Mouse (Mus musculus) hindbrain, embryonic 14.5 days (tissue): ENCODE results near the gene Enho. TPM values are rescaled to one million over a fixed set of nuclear protein-coding genes. Genes with fewer than 3 reads are reported as not detected.
"Not testable (repeated sequence)": the region's sequence is repeated elsewhere in the genome, so short reads cannot be mapped to it uniquely, and the experiment has no call there.

Experiments used
- ATAC-seq: fragments of 200-750 bp; cut with Nextera tagmentation; 2 replicates; pipeline ENCODE4 v1.8.0; 2017; ENCODE audit warnings: moderate number of reproducible peaks, mild to moderate bottlenecking, moderate TSS enrichment, moderate library complexity; ENCODE audit not compliant: low FRiP score
- DNase-seq: peaks from one replicate; pipeline ENCODE4 v3.0.0-alpha.2; 2015; ENCODE audit warnings: low spot score
- H3K27ac ChIP-seq: fragments of 300-500 bp; sonication (generic); 2 replicates; pipeline ENCODE4 v1.5.1; 2014; ENCODE audit warnings: mild to moderate bottlenecking, moderate library complexity
- H3K27me3 ChIP-seq: fragments of 300-500 bp; sonication (generic); 2 replicates; pipeline ENCODE4 v1.6.1; 2014; ENCODE audit warnings: mild to moderate bottlenecking, low read length, mixed read lengths; ENCODE audit not compliant: control insufficient read depth, insufficient read depth
- H3K36me3 ChIP-seq: fragments of 300-500 bp; sonication (generic); replicated peaks from 2 replicates; pipeline ENCODE4 v1.6.1; 2014; ENCODE audit not compliant: control insufficient read depth, insufficient read depth
- H3K4me1 ChIP-seq: fragments of 300-500 bp; sonication (generic); replicated peaks from 2 replicates; pipeline ENCODE4 v1.6.1; 2014; ENCODE audit warnings: antibody characterized with exemption, low read length, mixed read lengths; ENCODE audit not compliant: control insufficient read depth, insufficient read depth
- H3K4me2 ChIP-seq: fragments of 300-500 bp; sonication (generic); replicated peaks from 2 replicates; pipeline ENCODE4 v1.6.1; 2014; ENCODE audit warnings: mild to moderate bottlenecking, moderate library complexity
- H3K4me3 ChIP-seq: fragments of 300-500 bp; sonication (generic); replicated peaks from 2 replicates; pipeline ENCODE4 v1.5.1; 2014; ENCODE audit warnings: mild to moderate bottlenecking, low read length
- H3K9ac ChIP-seq: fragments of 300-500 bp; sonication (generic); 2 replicates; pipeline ENCODE4 v1.6.1; 2014
- H3K9me3 ChIP-seq: fragments of 300-500 bp; sonication (generic); 2 replicates; pipeline ENCODE4 v1.6.1; 2016; ENCODE audit warnings: low read length; ENCODE audit not compliant: control insufficient read depth
- WGBS: fragments of 180-500 bp; shearing (Covaris S2); extraction: QIAGEN DNeasy Blood & Tissue Kit; methylation state at CpG from one replicate; pipeline ENCODE4 v1.1.7; 2014; 5-methylcytosine and 5-hydroxymethylcytosine counted together
- polyA plus RNA-seq: library from polyadenylated mRNA; unstranded; fragments of >200 nt; fragmentation: Nextera tagmentation; extraction: Ambion mirVana; gene quantifications from 2 replicates; pipeline ENCODE4 v1.2.1, GENCODE M21; 2014

The Enho gene
- polyA plus RNA-seq = 127 and 130 TPM in 2 replicates

- no peaks in the 10 kb centered on the region for H3K9me3 ChIP-seq
- H3K4me3 ChIP-seq = peak within 1 kb of the TSS; percentile 83
- WGBS = 2% methylated on average over 60 of the region's 74 CpGs
- peaks cover 8% of the 10 kb centered on the region; the same call in 1 of the 2 replicates for H3K36me3 ChIP-seq
- H3K27ac ChIP-seq = peak within 1 kb of the TSS; percentile 93
- no peaks in the 10 kb centered on the region for H3K27me3 ChIP-seq
- peaks cover 35% of the 10 kb centered on the region for H3K4me1 ChIP-seq
- H3K4me2 ChIP-seq = peak within 1 kb of the TSS; percentile 58
- H3K9ac ChIP-seq = peak within 1 kb of the TSS; percentile 98
- ATAC-seq (peak; percentile 92), DNase-seq (peak; percentile 95)
These were observed at the start of gene Enho for GRCm38 (mm10) chr4:41639913-41640507. Gene Enho (minus strand): TSS chr4:41640324.

- peak overlapping the region; percentile 38; the same call in 1 of the 2 replicates for H3K27ac ChIP-seq
- not testable (repeated sequence) for H3K27me3 ChIP-seq, H3K36me3 ChIP-seq, DNase-seq, H3K9ac ChIP-seq, H3K4me3 ChIP-seq, H3K9me3 ChIP-seq, H3K4me2 ChIP-seq, H3K4me1 ChIP-seq, ATAC-seq
- 36% methylated on average over 1 of the region's 1 CpGs for WGBS
These were observed 48.4 kb upstream of the Enho start for GRCm38 (mm10) chr4:41688562-41688961.

- not testable (repeated sequence) for DNase-seq, H3K9me3 ChIP-seq, H3K4me3 ChIP-seq, H3K27ac ChIP-seq, H3K9ac ChIP-seq, H3K4me2 ChIP-seq, H3K27me3 ChIP-seq, ATAC-seq, H3K36me3 ChIP-seq
- peaks cover 13% of the 10 kb centered on the region; the same call in 1 of the 2 replicates for H3K4me1 ChIP-seq
- WGBS = 5% methylated on average over 9 of the region's 10 CpGs
These were observed 45.9 kb upstream of the Enho start for GRCm38 (mm10) chr4:41685882-41686492.

DNA sequence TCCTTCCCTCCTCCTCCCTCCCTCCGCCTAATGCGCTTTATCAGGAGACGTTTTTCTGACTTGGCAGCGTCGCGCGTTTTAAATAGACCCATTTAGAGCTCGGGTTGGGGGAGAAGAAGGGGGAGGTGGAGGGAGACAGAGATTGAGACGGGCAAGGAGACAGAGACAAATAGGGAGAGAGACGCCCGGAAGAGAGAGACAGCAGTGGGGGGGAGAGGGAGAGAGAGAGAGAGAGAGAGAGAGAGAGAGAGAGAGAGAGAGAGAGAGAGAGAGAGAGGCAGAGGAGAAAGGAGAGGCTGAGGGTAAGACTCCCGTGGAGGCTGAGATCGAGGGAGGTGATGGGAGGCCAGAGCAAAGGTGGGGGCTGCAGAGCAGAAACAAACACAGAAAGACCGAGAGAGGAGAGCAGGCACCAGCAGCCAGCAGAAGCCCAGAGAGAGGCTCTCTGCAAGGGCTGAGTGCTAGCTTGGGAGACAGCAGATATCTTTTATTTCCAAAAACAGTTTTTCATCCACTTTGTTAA is 44.9 kb upstream of the Enho start:
- not testable (repeated sequence) for DNase-seq, H3K9ac ChIP-seq, H3K4me3 ChIP-seq, H3K36me3 ChIP-seq, H3K27ac ChIP-seq, H3K9me3 ChIP-seq, H3K27me3 ChIP-seq
- peak; percentile 5; the same call in 1 of the 2 replicates for ATAC-seq
- peak overlapping the region; percentile 42; the same call in 1 of the 2 replicates for H3K4me2 ChIP-seq
- WGBS = 0% methylated on average over 12 of the region's 14 CpGs
- peaks cover 18% of the 10 kb centered on the region for H3K4me1 ChIP-seq

DNA sequence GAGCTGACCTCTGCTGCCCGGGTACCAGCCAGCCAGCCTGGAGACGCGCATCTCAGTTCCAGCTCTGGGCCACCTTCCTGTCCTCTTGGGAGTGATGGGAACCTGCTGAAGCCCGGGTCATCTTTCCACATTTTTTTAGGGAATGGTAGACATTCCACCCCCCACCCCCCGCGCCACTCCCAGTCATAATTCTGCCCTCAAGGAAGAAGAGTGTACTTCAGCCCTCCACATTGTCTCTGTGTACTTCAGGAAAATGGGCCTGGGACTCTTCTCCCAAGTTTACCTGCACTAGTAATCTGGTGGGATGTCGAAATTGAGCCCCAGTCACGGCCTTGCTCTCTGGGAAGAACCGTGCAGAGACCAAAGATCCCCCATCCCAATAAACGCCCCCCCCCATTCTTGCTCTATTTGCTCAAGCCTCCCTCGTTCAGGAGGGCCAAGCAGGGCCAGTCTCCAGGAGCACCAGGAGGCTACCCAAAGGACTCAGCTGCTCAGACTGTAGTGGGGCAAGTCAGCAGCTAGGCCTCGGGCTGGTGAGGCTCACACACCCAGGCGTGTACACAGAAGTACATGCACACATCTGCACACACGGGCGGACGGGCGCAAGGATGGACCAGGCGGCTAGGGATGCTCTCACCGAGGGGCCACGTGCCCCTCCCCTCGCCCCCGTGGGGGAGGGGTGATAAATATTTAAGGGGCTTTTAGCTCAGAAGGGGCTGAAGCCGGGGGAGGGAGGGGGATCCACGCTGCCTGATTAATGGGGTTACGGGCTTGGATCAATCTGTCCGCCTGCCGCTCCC is 44.2 kb upstream of the Enho start:
- 0% methylated on average over 20 of the region's 27 CpGs for WGBS
- not testable (repeated sequence) for H3K36me3 ChIP-seq, H3K9ac ChIP-seq, H3K4me3 ChIP-seq, DNase-seq, H3K27me3 ChIP-seq, H3K9me3 ChIP-seq
- peak overlapping the region; percentile 76 for H3K27ac ChIP-seq
- H3K4me1 ChIP-seq = peaks cover 25% of the 10 kb centered on the region
- ATAC-seq = peak; percentile 16; the same call in 1 of the 2 replicates
- H3K4me2 ChIP-seq = peak overlapping the region; percentile 42

DNA sequence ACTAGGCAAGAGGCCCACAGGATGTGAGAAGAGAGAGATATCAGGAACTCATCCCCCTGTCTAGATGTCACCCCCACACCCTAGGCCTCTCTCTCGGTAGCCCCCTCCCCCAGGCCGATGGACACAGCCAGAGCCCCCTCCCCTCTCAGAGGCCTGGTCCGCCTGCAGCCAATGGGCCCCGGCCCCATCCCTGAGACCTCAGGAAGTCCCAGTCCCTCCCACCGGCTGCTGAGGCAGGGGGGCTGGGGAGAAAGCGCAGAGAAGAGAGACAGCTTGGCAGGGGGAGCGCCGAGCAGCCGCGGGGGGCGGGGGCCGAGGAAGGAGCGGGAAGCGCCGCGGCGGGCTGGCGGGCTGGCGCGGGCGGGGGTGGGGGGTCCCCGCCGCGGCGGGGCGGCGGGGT is 43.2 kb upstream of the Enho start:
- not testable (repeated sequence) for H3K9ac ChIP-seq, H3K27me3 ChIP-seq, H3K27ac ChIP-seq, H3K9me3 ChIP-seq, DNase-seq, H3K36me3 ChIP-seq
- ATAC-seq = 0 out of 2 replicates have a peak, but pooled peaks have one; percentile 13
- peaks cover 33% of the 10 kb centered on the region for H3K4me1 ChIP-seq
- 0 out of 2 replicates have a peak overlapping the region, but pooled peaks have one; percentile 13 for H3K4me3 ChIP-seq
- peak overlapping the region; percentile 45 for H3K4me2 ChIP-seq
- WGBS = 0% methylated on average over 8 of the region's 27 CpGs

DNA sequence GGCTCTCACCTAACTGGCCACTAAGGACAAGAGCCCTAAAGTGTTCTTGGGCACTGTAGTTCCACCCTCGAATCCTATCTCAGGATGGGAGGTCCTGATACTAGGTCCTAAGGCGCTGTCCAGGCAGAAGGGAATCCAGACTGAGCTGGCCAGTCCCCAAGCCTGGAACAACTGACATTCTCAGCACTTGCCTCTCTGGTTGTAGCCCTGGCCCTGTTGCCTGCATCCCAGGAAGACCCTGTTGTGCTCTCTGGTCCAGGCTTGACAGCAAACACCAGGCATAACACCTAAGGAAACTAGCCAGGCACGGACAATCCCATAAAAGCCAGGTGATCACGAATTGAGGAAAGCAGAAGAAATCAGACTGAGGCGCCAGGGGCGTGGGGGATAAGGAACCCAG is 42.7 kb upstream of the Enho start:
- no peak overlapping the region for H3K4me3 ChIP-seq
- H3K4me1 ChIP-seq = peaks cover 37% of the 10 kb centered on the region
- no peaks in the 10 kb centered on the region for H3K36me3 ChIP-seq
- 0 out of 2 replicates have a peak overlapping the region, but pooled peaks have one; percentile 8 for H3K9ac ChIP-seq
- 22% methylated on average over 6 of the region's 6 CpGs for WGBS
- H3K4me2 ChIP-seq = peak overlapping the region; percentile 45
- H3K27me3 ChIP-seq = no peaks in the 10 kb centered on the region
- ATAC-seq = no peak
- DNase-seq = no peak
- no peaks in the 10 kb centered on the region for H3K9me3 ChIP-seq
- H3K27ac ChIP-seq = peak overlapping the region; percentile 68; the same call in 1 of the 2 replicates

GRCm38 (mm10) chr4:41681947-41682346 is 41.8 kb upstream of the Enho start:
- H3K4me3 ChIP-seq = no peak overlapping the region
- ATAC-seq (no peak), DNase-seq (no peak)
- 57% methylated on average over 10 of the region's 10 CpGs for WGBS
- no peak overlapping the region for H3K9ac ChIP-seq
- H3K9me3 ChIP-seq = no peaks in the 10 kb centered on the region
- H3K27ac ChIP-seq = no peak overlapping the region
- no peaks in the 10 kb centered on the region for H3K27me3 ChIP-seq
- H3K4me1 ChIP-seq = peaks cover 46% of the 10 kb centered on the region
- no peak overlapping the region for H3K4me2 ChIP-seq
- H3K36me3 ChIP-seq = no peaks in the 10 kb centered on the region

- no peak overlapping the region for H3K4me3 ChIP-seq
- no peak overlapping the region for H3K27ac ChIP-seq
- H3K9ac ChIP-seq = no peak overlapping the region
- DNase-seq (no peak), ATAC-seq (no peak)
- no peaks in the 10 kb centered on the region for H3K36me3 ChIP-seq
- no peaks in the 10 kb centered on the region for H3K27me3 ChIP-seq
- WGBS = 65% methylated on average over 4 of the region's 4 CpGs
- H3K4me1 ChIP-seq = peaks cover 54% of the 10 kb centered on the region
- no peaks in the 10 kb centered on the region for H3K9me3 ChIP-seq
- no peak overlapping the region for H3K4me2 ChIP-seq
These were observed 41.1 kb upstream of the Enho start for GRCm38 (mm10) chr4:41681176-41681575.
